Mouse (Mus musculus) layer of hippocampus, adult 18-20 months (tissue): Measurements from ENCODE around the gene Gm28048. TPM values are rescaled to one million over a fixed set of nuclear protein-coding genes. Genes with fewer than 3 reads are reported as not detected.
A peak's percentile ranks its signal among the peaks of the same experiment; 100 is the strongest.

ENCODE experiments used
- DNase-seq, 2 experiments: peaks; one replicate each; pipeline ENCODE4 v3.0.0; 2022; ENCODE audit warnings: low spot score in 2 of 2
- total RNA-seq, 2 experiments: library from RNA; stranded (reverse); gene quantifications; 2 replicates each; pipeline ENCODE4 v1.2.3; 2021

Gene Gm28048
- total RNA-seq, 2 experiments from 2014 or later = 8.6 to 9.3 TPM

GRCm38 (mm10) chr11:22809465-22810096 lies 172.3 kb downstream of the Gm28048 start:
- no peak for DNase-seq

- no peak for DNase-seq
Observed at GRCm38 (mm10) chr11:22808040-22808439, 173.8 kb downstream of the Gm28048 start.

- DNase-seq = no peak
Observed at GRCm38 (mm10) chr11:22805171-22805570, 176.7 kb downstream of the Gm28048 start.

GRCm38 (mm10) chr11:22799987-22800424 lies 181.9 kb downstream of the Gm28048 start:
- no peak for DNase-seq

- DNase-seq = no peak
Observed at GRCm38 (mm10) chr11:22798916-22799315, 183.0 kb downstream of the Gm28048 start.

- DNase-seq = no peak
Observed at GRCm38 (mm10) chr11:22794734-22795133, 187.2 kb downstream of the Gm28048 start.

GRCm38 (mm10) chr11:22793881-22794203 lies 188.0 kb downstream of the Gm28048 start:
- no peak for DNase-seq

GRCm38 (mm10) chr11:22793176-22793880 lies 188.6 kb downstream of the Gm28048 start:
- DNase-seq = peak in 1 of 2 experiments; percentile 15

- no peak for DNase-seq
Observed at GRCm38 (mm10) chr11:22792149-22792548, 189.7 kb downstream of the Gm28048 start.

- DNase-seq = no peak
Observed at GRCm38 (mm10) chr11:22791726-22792125, 190.2 kb downstream of the Gm28048 start.

- DNase-seq = no peak
Observed at GRCm38 (mm10) chr11:22787833-22788232, 194.1 kb downstream of the Gm28048 start.

Other genes with a start within 250 kb of the Gm28048 start
- gene B3gnt2, start 121.1 kb downstream of the Gm28048 start, total RNA-seq = 10 to 100 TPM; 12.9 to 14.7 TPM
- 10 to 100 TPM; 71.3 to 72.3 TPM for gene Zrsr1, start 10.1 kb downstream of the Gm28048 start, total RNA-seq
- 10 to 100 TPM; 58.4 to 63.7 TPM for gene Commd1, start 292 bp upstream of the Gm28048 start, total RNA-seq
- 100 to 1,000 TPM; 115 to 123 TPM for gene Cct4, start 8.4 kb upstream of the Gm28048 start, total RNA-seq
- gene Fam161a, start 25.4 kb upstream of the Gm28048 start, total RNA-seq = 1 to 10 TPM; 3.2 to 4.2 TPM